Mouse (Mus musculus) urinary bladder, adult 18-20 months (tissue): ENCODE measurements around the gene Fndc4.
A peak's percentile ranks its signal among the peaks of the same experiment; 100 is the strongest.

Experiments used
- DNase-seq, 2 experiments: peaks; one replicate each; pipeline ENCODE4 v3.0.0; 2022; ENCODE audit warnings: low spot score in 2 of 2, mixed read lengths in 2 of 2

Fndc4 gene

DNA sequence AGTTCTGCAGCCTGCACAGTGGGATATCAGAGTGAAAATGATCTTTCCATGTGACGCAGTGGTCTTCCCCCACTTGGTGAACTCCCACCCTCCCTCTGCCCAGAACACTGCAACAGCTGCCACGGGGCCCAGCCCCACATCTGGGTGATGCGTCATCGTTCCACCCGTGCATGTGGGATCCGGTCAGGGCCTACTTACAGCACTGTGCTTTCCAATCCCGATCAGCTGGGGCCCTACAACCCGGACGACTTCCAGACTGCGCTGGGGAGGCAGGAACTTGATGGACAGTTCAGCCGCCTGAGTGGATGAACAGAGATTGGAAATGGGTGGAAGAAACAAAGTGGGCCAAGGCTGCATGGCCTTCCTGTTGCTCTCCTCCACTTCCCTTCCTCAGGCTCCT, 38.3 kb downstream of the Fndc4 start:
- DNase-seq: no peak

- no peak for DNase-seq
Measured at GRCm38 (mm10) chr5:31255971-31256370, 39.9 kb downstream of the Fndc4 start.

DNA sequence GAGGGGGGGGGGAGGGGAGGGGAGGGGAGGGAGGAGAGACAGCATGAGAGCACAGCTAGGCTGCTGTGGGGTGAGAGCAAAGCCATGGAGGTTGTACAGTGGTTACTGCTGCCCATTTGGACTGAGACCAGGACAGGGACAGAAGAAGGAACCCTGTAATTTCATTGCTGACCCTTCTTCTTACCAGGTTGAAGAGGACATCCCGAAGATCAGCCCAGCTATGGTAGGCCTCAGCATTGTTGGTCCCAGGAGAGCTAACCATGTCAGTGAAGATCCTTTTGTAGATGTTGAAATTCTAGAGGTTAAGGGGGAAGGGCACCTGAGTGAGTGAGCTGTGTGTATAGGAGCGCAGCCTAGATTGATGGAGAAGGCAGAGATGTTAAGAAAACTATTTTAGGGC, 40.5 kb downstream of the Fndc4 start:
- no peak for DNase-seq

DNA sequence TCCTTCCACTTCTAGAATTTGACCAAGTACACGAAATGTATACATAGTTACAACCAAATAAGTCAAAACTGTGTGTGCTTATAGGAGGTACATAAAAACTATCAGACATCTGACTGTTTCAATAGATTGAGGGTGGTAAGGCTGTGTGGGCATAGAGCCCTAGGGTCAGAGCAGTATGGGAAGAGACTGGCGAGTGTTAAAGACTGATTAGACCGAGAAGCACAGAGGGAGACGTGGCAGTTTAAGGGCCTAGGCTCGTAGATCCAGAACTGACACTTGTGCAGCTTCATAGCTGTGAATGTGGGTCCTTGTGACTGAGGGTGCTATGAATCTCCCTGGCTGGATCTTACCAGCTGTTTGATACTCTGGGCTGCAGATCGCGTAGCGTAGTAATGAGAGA, 41.0 kb downstream of the Fndc4 start:
- DNase-seq: no peak

- DNase-seq: peak; percentile 37 to 73
Measured at GRCm38 (mm10) chr5:31254452-31254851, 41.4 kb downstream of the Fndc4 start.

DNA sequence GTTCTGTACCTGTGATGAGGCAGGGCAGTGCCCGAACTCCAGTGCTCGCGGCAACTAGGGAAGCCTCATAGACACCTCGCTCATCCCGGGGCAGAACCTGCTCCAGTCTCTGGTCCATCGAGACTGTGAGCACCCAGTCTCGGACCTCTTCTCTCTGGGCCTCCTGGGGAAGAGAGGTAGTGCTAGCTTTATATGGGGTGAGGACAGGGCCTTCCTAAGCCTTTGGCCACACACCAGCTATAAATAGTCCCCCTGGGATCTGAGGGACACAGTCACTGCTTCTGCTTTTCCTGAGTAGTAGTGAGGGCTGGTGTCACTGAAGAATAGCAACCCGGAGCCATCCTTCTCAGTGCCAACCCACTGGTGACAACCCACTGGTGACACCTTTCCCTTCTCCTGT, 42.1 kb downstream of the Fndc4 start:
- DNase-seq: no peak

GRCm38 (mm10) chr5:31252795-31253545, 42.9 kb downstream of the Fndc4 start:
- no peak for DNase-seq

GRCm38 (mm10) chr5:31252151-31252550, 43.7 kb downstream of the Fndc4 start:
- no peak for DNase-seq

GRCm38 (mm10) chr5:31251541-31252101, 44.3 kb downstream of the Fndc4 start, which contains the start of gene Krtcap3:
Krtcap3 (plus strand) TSS chr5:31251691.
- peak; percentile 62 to 67 for DNase-seq

GRCm38 (mm10) chr5:31250716-31251115, 45.2 kb downstream of the Fndc4 start:
- no peak for DNase-seq
